Comparison of ENCODE assay signal across 23 mouse cellular contexts in genomic region chr17:86601116-86601515, GRCm38 (mm10).
A peak's percentile ranks its signal among the peaks of the same experiment; 100 is the strongest.
DNase-seq lines count a peak whose midpoint lies in the region; ATAC-seq and TF ChIP-seq lines count a peak whose summit lies in the region.
"Had no signal": no experiment of that assay in that cellular context is flagged by ENCODE, and none has a peak within 500 bp of the region (broad histone marks: within the 10 kb centered on the region; RNA-seq: fewer than 3 reads in every experiment).

No protein-coding gene starts in this region.

- TF ChIP-seq CTCF in liver, embryonic 14.5 days (IDR thresholded peaks at IDR 0.05; ENCODE audit: low read depth), result no peak
- TF ChIP-seq CTCF in forebrain, postnatal 0 days (IDR thresholded peaks at IDR 0.05; ENCODE audit: low read depth), result no peak

- H3K4me2 ChIP-seq in kidney, embryonic 15.5 days, result no peak overlapping the region
- H3K4me2 ChIP-seq in intestine, embryonic 16.5 days (ENCODE audit: low read depth, low read length), result no peak overlapping the region
- H3K4me2 ChIP-seq in liver, embryonic 14.5 days (ENCODE audit: low read depth), result no peak overlapping the region
- no peak overlapping the region for H3K4me2 ChIP-seq in forebrain, postnatal 0 days (ENCODE audit: low read depth)
- H3K4me2 ChIP-seq: embryonic facial prominence, embryonic 15.5 days; heart, embryonic 15.5 days; lung, embryonic 14.5 days had no signal

- ATAC-seq in kidney, embryonic 15.5 days (replicated peaks; ENCODE audit: low FRiP score), result no peak
- ATAC-seq in intestine, embryonic 16.5 days, result peak; percentile 84
- peak; percentile 43; the same call in 1 of the 2 replicates for ATAC-seq in liver, embryonic 14.5 days (ENCODE audit: insufficient read depth)
- ATAC-seq in forebrain, postnatal 0 days, result no peak
- ATAC-seq: activated CD4-positive, CD25-positive, alpha-beta regulatory T cell, adult 4 months had no signal

- no peaks in the 10 kb centered on the region for H3K27me3 ChIP-seq in heart, embryonic 10.5 days (ENCODE audit: insufficient read depth, poor library complexity, severe bottlenecking)
- no peaks in the 10 kb centered on the region for H3K27me3 ChIP-seq in kidney, embryonic 15.5 days
- H3K27me3 ChIP-seq in intestine, embryonic 16.5 days (replicated peaks; ENCODE audit: control insufficient read depth, insufficient read depth, low read length), result no peaks in the 10 kb centered on the region
- no peaks in the 10 kb centered on the region for H3K27me3 ChIP-seq in liver, embryonic 14.5 days (ENCODE audit: control insufficient read depth, insufficient read depth, low read length)
- no peaks in the 10 kb centered on the region for H3K27me3 ChIP-seq in forebrain, postnatal 0 days (ENCODE audit: insufficient read depth, low read length)
- H3K27me3 ChIP-seq: embryonic facial prominence, embryonic 15.5 days; heart, embryonic 15.5 days had no signal

- H3K4me3 ChIP-seq in heart, embryonic 10.5 days, result no peak overlapping the region
- no peak overlapping the region for H3K4me3 ChIP-seq in kidney, embryonic 15.5 days (replicated peaks)
- no peak overlapping the region for H3K4me3 ChIP-seq in intestine, embryonic 16.5 days (ENCODE audit: low read length)
- no peak overlapping the region for H3K4me3 ChIP-seq in liver, embryonic 14.5 days (ENCODE audit: insufficient read depth in 1 of 2, low read depth in 2 of 2, low read length in 2 of 2)
- no peak overlapping the region for H3K4me3 ChIP-seq in forebrain, postnatal 0 days (ENCODE audit: low read depth, low read length)
- H3K4me3 ChIP-seq: embryonic facial prominence, embryonic 15.5 days; forebrain, embryonic 10.5 days; heart, embryonic 15.5 days; midbrain, embryonic 10.5 days had no signal

- no peaks in the 10 kb centered on the region for H3K9me3 ChIP-seq in heart, embryonic 10.5 days
- no peaks in the 10 kb centered on the region for H3K9me3 ChIP-seq in kidney, embryonic 15.5 days (replicated peaks)
- no peaks in the 10 kb centered on the region for H3K9me3 ChIP-seq in intestine, embryonic 16.5 days (ENCODE audit: control insufficient read depth, low read length)
- H3K9me3 ChIP-seq in liver, embryonic 14.5 days (ENCODE audit: control insufficient read depth, low read length), result no peaks in the 10 kb centered on the region
- H3K9me3 ChIP-seq in forebrain, postnatal 0 days (ENCODE audit: low read length), result no peaks in the 10 kb centered on the region
- H3K9me3 ChIP-seq: embryonic facial prominence, embryonic 15.5 days; forebrain, embryonic 10.5 days; heart, embryonic 15.5 days; midbrain, embryonic 10.5 days had no signal

- TF ChIP-seq EP300 in liver, embryonic 14.5 days (IDR thresholded peaks at IDR 0.05; ENCODE audit: low read depth), result no peak

- peak; percentile 89 for DNase-seq in heart, adult 11 months
- DNase-seq in heart, embryonic 10.5 days (ENCODE audit: low spot score), result no peak
- DNase-seq in kidney, postnatal 25 days, result peak; percentile 27 to 68
- peak in 1 of 3 experiments; percentile 11 for DNase-seq in liver, embryonic 14.5 days (ENCODE audit: low read depth in 3 of 3, low spot score in 3 of 3)
- DNase-seq in thymus, postnatal 10 days (ENCODE audit: low spot score in 2 of 2), result no peak
- DNase-seq in forebrain, postnatal 0 days, result no peak
- DNase-seq: adrenal gland, postnatal 25 days; cerebellum, adult 11-12 months; cerebellum, postnatal 36 days; heart, adult 18-20 months; layer of hippocampus, adult 9-11 months; lung, embryonic 14.5 days; right cerebral cortex, postnatal 25 days; thymus, postnatal 14 days had no signal

- peaks cover 11% of the 10 kb centered on the region for H3K4me1 ChIP-seq in heart, embryonic 10.5 days
- peaks cover 23% of the 10 kb centered on the region for H3K4me1 ChIP-seq in kidney, embryonic 15.5 days
- H3K4me1 ChIP-seq in intestine, embryonic 16.5 days (ENCODE audit: control insufficient read depth, insufficient read depth, low read length), result peaks cover 4% of the 10 kb centered on the region; the same call in 1 of the 2 replicates
- H3K4me1 ChIP-seq in liver, embryonic 14.5 days (replicated peaks; ENCODE audit: control insufficient read depth in 2 of 2, insufficient read depth in 2 of 2, low read length in 1 of 2), result peaks cover 0 to 7% of the 10 kb centered on the region in 2 experiments; a peak in 1 of 4 replicates
- H3K4me1 ChIP-seq in forebrain, postnatal 0 days (ENCODE audit: insufficient read depth), result no peaks in the 10 kb centered on the region
- H3K4me1 ChIP-seq: embryonic facial prominence, embryonic 15.5 days had no signal

- H3K36me3 ChIP-seq in heart, embryonic 10.5 days, result no peaks in the 10 kb centered on the region
- H3K36me3 ChIP-seq in kidney, embryonic 15.5 days, result no peaks in the 10 kb centered on the region
- no peaks in the 10 kb centered on the region for H3K36me3 ChIP-seq in intestine, embryonic 16.5 days (ENCODE audit: control insufficient read depth, insufficient read depth, low read length)
- no peaks in the 10 kb centered on the region for H3K36me3 ChIP-seq in liver, embryonic 14.5 days (replicated peaks; ENCODE audit: control insufficient read depth, insufficient read depth, low read depth)
- no peaks in the 10 kb centered on the region for H3K36me3 ChIP-seq in forebrain, postnatal 0 days (ENCODE audit: insufficient read depth)
- H3K36me3 ChIP-seq: embryonic facial prominence, embryonic 15.5 days; forebrain, embryonic 10.5 days; G1E; heart, embryonic 15.5 days; midbrain, embryonic 10.5 days had no signal

- no peak overlapping the region for H3K9ac ChIP-seq in kidney, embryonic 15.5 days
- no peak overlapping the region for H3K9ac ChIP-seq in intestine, embryonic 16.5 days (ENCODE audit: low read depth, low read length)
- H3K9ac ChIP-seq in liver, embryonic 14.5 days (replicated peaks), result no peak overlapping the region
- H3K9ac ChIP-seq in forebrain, postnatal 0 days, result no peak overlapping the region
- H3K9ac ChIP-seq: embryonic facial prominence, embryonic 15.5 days; heart, embryonic 15.5 days; lung, embryonic 14.5 days had no signal

- no peak overlapping the region for H3K27ac ChIP-seq in heart, embryonic 10.5 days
- H3K27ac ChIP-seq in kidney, embryonic 15.5 days, result no peak overlapping the region
- no peak overlapping the region for H3K27ac ChIP-seq in intestine, embryonic 16.5 days (ENCODE audit: low read length)
- no peak overlapping the region for H3K27ac ChIP-seq in liver, embryonic 14.5 days
- no peak overlapping the region for H3K27ac ChIP-seq in forebrain, postnatal 0 days (ENCODE audit: low read depth, low read length)
- H3K27ac ChIP-seq: embryonic facial prominence, embryonic 15.5 days; forebrain, embryonic 10.5 days; heart, embryonic 15.5 days; macrophage; midbrain, embryonic 10.5 days had no signal

- WGBS in heart, embryonic 10.5 days, result 34% methylated on average over 6 of the region's 6 CpGs
- WGBS in kidney, embryonic 15.5 days, result 29% methylated on average over 6 of the region's 6 CpGs
- 47% methylated on average over 6 of the region's 6 CpGs for WGBS in intestine, embryonic 16.5 days
- WGBS in liver, embryonic 14.5 days (ENCODE audit: insufficient replicate concordance), result 28% methylated on average over 6 of the region's 6 CpGs
- 84% methylated on average over 6 of the region's 6 CpGs for WGBS in forebrain, postnatal 0 days

Comparison
In these comparisons a context has a peak if more than half of its experiments do, and no peak if none do; other contexts are left out.
1. DNase-seq: peak in heart, adult 11 months (single experiment) and kidney, postnatal 25 days (2 of 2); none in heart, embryonic 10.5 days (single experiment), thymus, postnatal 10 days (0 of 2) and forebrain, postnatal 0 days (single experiment).
2. ATAC-seq: peak in intestine, embryonic 16.5 days (single experiment) and liver, embryonic 14.5 days (single experiment); none in kidney, embryonic 15.5 days (single experiment) and forebrain, postnatal 0 days (single experiment).